In the genomic region with DNA sequence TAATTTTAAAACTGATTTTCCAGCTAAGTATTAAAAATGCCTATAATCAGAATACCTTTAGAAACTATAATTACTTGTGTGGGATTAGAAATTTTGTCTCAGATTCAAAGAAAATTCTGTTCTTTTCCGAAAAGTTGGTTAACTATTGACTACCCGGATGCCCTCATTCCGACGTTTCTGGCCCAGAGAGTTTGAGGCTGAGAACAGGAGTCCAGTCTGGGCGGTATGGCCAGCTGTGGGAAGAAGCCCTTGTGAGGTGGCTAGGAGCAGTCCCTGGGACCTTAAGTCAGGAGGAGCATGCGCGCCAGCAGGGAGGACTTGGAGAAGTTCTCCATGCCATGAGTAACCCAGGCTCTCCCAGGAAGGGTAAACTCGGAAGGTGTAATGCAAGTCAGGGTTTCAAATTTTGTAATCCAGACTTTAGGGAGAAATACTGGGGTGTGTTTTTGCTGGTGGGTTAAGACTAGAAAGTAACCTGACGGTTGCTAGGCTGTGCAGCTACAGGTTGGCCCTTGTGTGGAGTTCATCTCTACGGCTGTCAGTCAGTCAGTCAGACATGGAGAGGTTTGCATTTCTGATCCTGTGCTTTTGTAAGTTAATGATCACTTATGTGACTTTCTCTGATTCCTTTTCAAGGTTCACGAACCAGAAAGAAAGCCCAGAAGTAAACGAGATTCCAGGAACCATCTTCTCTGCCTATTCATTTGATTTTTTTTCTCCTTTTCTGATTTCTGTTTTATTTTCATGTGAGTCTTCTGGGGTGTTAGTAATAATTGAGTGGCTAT, we compare ENCODE assay signal across 19 mouse cellular contexts.
"Had no signal": no experiment of that assay in that cellular context is flagged by ENCODE, and none has a peak within 500 bp of the region (broad histone marks: within the 10 kb centered on the region; RNA-seq: fewer than 3 reads in every experiment).

No protein-coding gene starts in this region.

- H3K9me3 ChIP-seq: limb, embryonic 10.5 days; limb, embryonic 13.5 days; liver, embryonic 12.5 days; liver, embryonic 15.5 days; lung, embryonic 15.5 days; midbrain, embryonic 12.5 days; midbrain, embryonic 15.5 days; neural tube, embryonic 12.5 days; neural tube, embryonic 15.5 days had no signal

- ATAC-seq: hindbrain, postnatal 0 days; inflammation-experienced regulatory T-cells, adult 6 months; intestine, postnatal 0 days; liver, embryonic 12.5 days; midbrain, embryonic 15.5 days had no signal

- H3K4me1 ChIP-seq: liver, embryonic 12.5 days; liver, embryonic 15.5 days; lung, embryonic 15.5 days; midbrain, embryonic 15.5 days had no signal

- H3K4me3 ChIP-seq: limb, embryonic 10.5 days; limb, embryonic 13.5 days; liver, embryonic 12.5 days; liver, embryonic 15.5 days; lung, embryonic 15.5 days; midbrain, embryonic 12.5 days; midbrain, embryonic 15.5 days; neural tube, embryonic 12.5 days; neural tube, embryonic 15.5 days had no signal

- H3K9ac ChIP-seq: limb, embryonic 13.5 days; liver, embryonic 12.5 days; liver, embryonic 15.5 days; lung, embryonic 15.5 days; midbrain, embryonic 12.5 days; midbrain, embryonic 15.5 days; neural tube, embryonic 12.5 days; neural tube, embryonic 15.5 days had no signal

- DNase-seq: liver; lung, adult 18-20 months; lung, postnatal 10 days; lung, postnatal 4 days; retina, postnatal 1 day; thymus, adult 18-20 months; thymus, postnatal 36 days had no signal

- H3K27ac ChIP-seq: hindbrain, postnatal 0 days; limb, embryonic 10.5 days; limb, embryonic 13.5 days; liver, embryonic 12.5 days; liver, embryonic 15.5 days; lung, embryonic 15.5 days; midbrain, embryonic 12.5 days; midbrain, embryonic 15.5 days; neural tube, embryonic 12.5 days; neural tube, embryonic 15.5 days had no signal

- H3K27me3 ChIP-seq: limb, embryonic 13.5 days; liver, embryonic 12.5 days; liver, embryonic 15.5 days; lung, embryonic 15.5 days; midbrain, embryonic 12.5 days; midbrain, embryonic 15.5 days; neural tube, embryonic 15.5 days had no signal

- H3K36me3 ChIP-seq: midbrain, embryonic 15.5 days; neural tube, embryonic 12.5 days; neural tube, embryonic 15.5 days had no signal

- H3K4me2 ChIP-seq: limb, embryonic 13.5 days; liver, embryonic 12.5 days; liver, embryonic 15.5 days; lung, embryonic 15.5 days; midbrain, embryonic 12.5 days; midbrain, embryonic 15.5 days; neural tube, embryonic 12.5 days; neural tube, embryonic 15.5 days had no signal
